Mouse (Mus musculus) CH12.LX (cell line): Measurements from ENCODE around the gene Amotl2. TPM values are rescaled to one million over a fixed set of nuclear protein-coding genes. Genes with fewer than 3 reads are reported as not detected.

ENCODE experiments used
- DNase-seq: peaks from one replicate; pipeline ENCODE4 v3.0.0-alpha.2; 2013; ENCODE audit errors: extremely low read depth
- H3K27ac ChIP-seq: 2 replicates; pipeline ENCODE4 v1.5.1; 2012; ENCODE audit warnings: low read depth, mild to moderate bottlenecking, control low read depth, moderate library complexity; ENCODE audit not compliant: insufficient read depth
- H3K27me3 ChIP-seq: replicated peaks from 2 replicates; pipeline ENCODE3; 2012; ENCODE audit warnings: inconsistent platforms
- H3K36me3 ChIP-seq, 2 experiments: replicated peaks in 1 of 2; 2 replicates each; pipeline versions ENCODE3 to v1.6.1; 2012; ENCODE audit warnings: inconsistent platforms in 1 of 2, low read length in 1 of 2, mild to moderate bottlenecking in 1 of 2, mixed read lengths in 1 of 2, moderate library complexity in 1 of 2; ENCODE audit not compliant: control insufficient read depth in 1 of 2, insufficient read depth in 1 of 2
- H3K4me1 ChIP-seq, 2 experiments: 2 replicates each; pipeline ENCODE4 v1.6.1; 2012; ENCODE audit warnings: inconsistent platforms in 1 of 2, moderate library complexity in 1 of 2; ENCODE audit not compliant: insufficient read depth in 2 of 2, control insufficient read depth in 1 of 2
- H3K4me2 ChIP-seq: 2 replicates; pipeline ENCODE4 v1.6.1; 2012; ENCODE audit warnings: low read depth, mild to moderate bottlenecking, control low read depth; ENCODE audit not compliant: poor library complexity, insufficient read depth, severe bottlenecking
- H3K4me3 ChIP-seq, 3 experiments: fragments of 150-350 bp in 1 of 3; sonication (generic) in 1 of 3; replicated peaks in 1 of 3; 2 replicates each; pipeline versions ENCODE3 to v1.5.1; 2011 to 2012; ENCODE audit warnings: low read depth in 2 of 3, low read length in 2 of 3, mild to moderate bottlenecking in 2 of 3, moderate library complexity in 2 of 3, control low read depth in 1 of 3, improper control_type of control experiment in 1 of 3, inconsistent platforms in 1 of 3, mixed read lengths in 1 of 3; ENCODE audit not compliant: poor library complexity in 1 of 3
- H3K79me2 ChIP-seq: replicated peaks from 2 replicates; pipeline ENCODE4 v1.6.1; 2012; ENCODE audit warnings: mild to moderate bottlenecking, moderate library complexity; ENCODE audit not compliant: control insufficient read depth, poor library complexity, insufficient read depth, severe bottlenecking; ENCODE audit errors: extremely low read depth
- H3K9ac ChIP-seq: 2 replicates; pipeline ENCODE4 v1.6.1; 2012; ENCODE audit warnings: low read depth, mild to moderate bottlenecking, control low read depth, moderate library complexity; ENCODE audit not compliant: insufficient read depth
- H3K9me3 ChIP-seq: replicated peaks from 2 replicates; pipeline ENCODE3; 2012; ENCODE audit warnings: low read length, inconsistent platforms, mixed read lengths
- CHD1 ChIP-seq: IDR thresholded peaks from 2 replicates; pipeline ENCODE4 v1.6.1; 2012; ENCODE audit warnings: low read depth, low read length, improper control_type of control experiment, inconsistent platforms
- CTCF ChIP-seq, 2 experiments: IDR thresholded peaks in 1 of 2; conservative IDR thresholded peaks in 1 of 2; 2 replicates each; pipeline ENCODE4 v1.5.1; 2011 to 2012; ENCODE audit warnings: low read depth in 2 of 2, low read length in 2 of 2, improper control_type of control experiment in 1 of 2, inconsistent platforms in 1 of 2, mild to moderate bottlenecking in 1 of 2, moderate library complexity in 1 of 2
- E2F4 ChIP-seq: IDR thresholded peaks from 2 replicates; pipeline ENCODE4 v1.6.1; 2011; ENCODE audit warnings: low read depth, low read length, improper control_type of control experiment; ENCODE audit not compliant: insufficient replicate concordance
- ELF1 ChIP-seq: IDR thresholded peaks from 2 replicates; pipeline ENCODE4 v1.6.1; 2014; ENCODE audit warnings: low read depth, mild to moderate bottlenecking, inconsistent platforms, low read length, improper control_type of control experiment
- ETS1 ChIP-seq: conservative IDR thresholded peaks from 2 replicates; pipeline ENCODE4 v1.6.1; 2012; ENCODE audit warnings: low read depth, mild to moderate bottlenecking, inconsistent platforms, low read length, improper control_type of control experiment, moderate library complexity
- HCFC1 ChIP-seq: IDR thresholded peaks from 2 replicates; pipeline ENCODE4 v1.6.1; 2012; ENCODE audit warnings: low read depth, mild to moderate bottlenecking, inconsistent platforms, low read length, improper control_type of control experiment
- IRF4 ChIP-seq: IDR thresholded peaks from 2 replicates; pipeline ENCODE4 v1.6.1; 2014; ENCODE audit warnings: low read depth, mild to moderate bottlenecking, inconsistent platforms, low read length, improper control_type of control experiment
- JUND ChIP-seq: conservative IDR thresholded peaks from 2 replicates; pipeline ENCODE4 v1.6.1; 2011; ENCODE audit warnings: low read depth, low read length, improper control_type of control experiment
- KAT2A ChIP-seq: IDR thresholded peaks from 2 replicates; pipeline ENCODE4 v1.6.1; 2012; ENCODE audit warnings: low read length, improper control_type of control experiment, inconsistent platforms; ENCODE audit not compliant: insufficient replicate concordance
- MAFK ChIP-seq: IDR thresholded peaks from 2 replicates; pipeline ENCODE4 v1.6.1; 2011; ENCODE audit warnings: low read length, improper control_type of control experiment; ENCODE audit not compliant: insufficient replicate concordance
- MAZ ChIP-seq: IDR thresholded peaks from 2 replicates; pipeline ENCODE4 v1.6.1; 2012; ENCODE audit warnings: low read depth, mild to moderate bottlenecking, inconsistent platforms, low read length, improper control_type of control experiment, moderate library complexity
- MXI1 ChIP-seq: IDR thresholded peaks from 2 replicates; pipeline ENCODE4 v1.6.1; 2011; ENCODE audit warnings: mild to moderate bottlenecking, low read depth, low read length, improper control_type of control experiment
- NRF1 ChIP-seq: IDR thresholded peaks from 2 replicates; pipeline ENCODE4 v1.6.1; 2014; ENCODE audit warnings: low read depth, mild to moderate bottlenecking, inconsistent platforms, low read length, improper control_type of control experiment, moderate library complexity
- POLR2A ChIP-seq: IDR thresholded peaks from 2 replicates; pipeline ENCODE4 v1.6.1; 2011; ENCODE audit warnings: low read depth, mild to moderate bottlenecking, improper control_type of control experiment, low read length
- POLR2AphosphoS2 ChIP-seq: IDR thresholded peaks from 2 replicates; pipeline ENCODE4 v1.6.1; 2011; ENCODE audit warnings: low read depth, low read length, improper control_type of control experiment
- RAD21 ChIP-seq: IDR thresholded peaks from 2 replicates; pipeline ENCODE4 v1.6.1; 2011; ENCODE audit warnings: low read depth, mild to moderate bottlenecking, low read length, improper control_type of control experiment, moderate library complexity
- RCOR1 ChIP-seq: conservative IDR thresholded peaks from 2 replicates; pipeline ENCODE4 v1.6.1; 2012; ENCODE audit warnings: low read depth, mild to moderate bottlenecking, inconsistent platforms, low read length, improper control_type of control experiment
- SMC3 ChIP-seq: IDR thresholded peaks from 2 replicates; pipeline ENCODE4 v1.6.1; 2011; ENCODE audit warnings: low read depth, low read length, improper control_type of control experiment
- UBTF ChIP-seq: IDR thresholded peaks from 2 replicates; pipeline ENCODE4 v1.6.1; 2012; ENCODE audit warnings: low read depth, mild to moderate bottlenecking, inconsistent platforms, low read length, improper control_type of control experiment, moderate library complexity
- ZKSCAN1 ChIP-seq: IDR thresholded peaks from 2 replicates; pipeline ENCODE4 v1.6.1; 2012; ENCODE audit warnings: low read depth, inconsistent platforms, low read length, improper control_type of control experiment, borderline replicate concordance
- ZMIZ1 ChIP-seq: IDR thresholded peaks from 2 replicates; pipeline ENCODE4 v1.6.1; 2012; ENCODE audit warnings: low read depth, mild to moderate bottlenecking, inconsistent platforms, low read length, improper control_type of control experiment
- ZNF384 ChIP-seq: IDR thresholded peaks from 2 replicates; pipeline ENCODE4 v1.6.1; 2012; ENCODE audit warnings: low read depth, low read length, improper control_type of control experiment, inconsistent platforms
- dilution Hi-C: fragments of 300-500 bp; cut with MboI; formaldehyde crosslinking; loops from 2 replicates; pipeline ENCODE4 v1.14.3; 2020; ENCODE audit warnings: low sequenced_read_pairs; ENCODE audit not compliant: extremely low pct_unique_long_range_greater_than_20kb, extremely low pct_ligation_motif_present
- in situ Hi-C: fragments of 300-500 bp; cut with MboI; formaldehyde crosslinking; loops from 3 replicates; pipeline ENCODE4 v1.14.3; 2019; ENCODE audit warnings: low sequenced_read_pairs, low pct_ligation_motif_present, low pct_unique_long_range_greater_than_20kb, mixed read lengths
- polyA plus RNA-seq: library from polyadenylated mRNA; unstranded; fragments of >175 nt; gene quantifications from 2 replicates; pipeline ENCODE4 v1.2.1, GENCODE M21; 2012; ENCODE audit warnings: low read depth; ENCODE audit not compliant: insufficient read length
- total RNA-seq, 2 experiments: library from RNA; depleted of rRNA; stranded (reverse); fragments of 300-350 nt in 1 of 2; fragments of >200 nt in 1 of 2; gene quantifications; 2 replicates each; pipeline ENCODE4 v1.2.3; 2012 to 2014

Amotl2 gene
- total and polyA plus RNA-seq, 3 experiments, result 0.08 TPM; not detected in 2

- no peak overlapping the region for H3K4me3 ChIP-seq
- H3K9ac ChIP-seq, result no peak overlapping the region
- 0 out of 4 replicates have a peak, but pooled peaks cover 0 to 3% of the 10 kb centered on the region in 2 experiments for H3K4me1 ChIP-seq
- dilution Hi-C loops, result no loop called here
- no peak overlapping the region for H3K4me2 ChIP-seq
- no peaks in the 10 kb centered on the region for H3K79me2 ChIP-seq
- no peak for DNase-seq
- no peaks in the 10 kb centered on the region for H3K36me3 ChIP-seq
- in situ Hi-C loops, result no loop called here
- no peak for TF ChIP-seq JUND
- TF ChIP-seq ETS1, result no peak
- TF ChIP-seq MXI1, result no peak
- no peak overlapping the region for H3K27ac ChIP-seq
- H3K27me3 ChIP-seq, result peaks cover 14% of the 10 kb centered on the region
- no peaks in the 10 kb centered on the region for H3K9me3 ChIP-seq
Measured at GRCm38 (mm10) chr9:102771308-102771895, 54.9 kb downstream of the Amotl2 start.

GRCm38 (mm10) chr9:102777631-102778591 is 61.4 kb downstream of the Amotl2 start:
- Histone ChIP-seq H3K36me3 (no peaks in the 10 kb centered on the region), H3K4me3 (no peak overlapping the region), H3K27ac (no peak overlapping the region), H3K9ac (no peak overlapping the region), H3K79me2 (no peaks in the 10 kb centered on the region), H3K4me1 (peaks cover 5 to 15% of the 10 kb centered on the region in 2 experiments), H3K27me3 (peaks cover 9% of the 10 kb centered on the region), H3K4me2 (peak overlapping the region; percentile 34; the same call in 1 of the 2 replicates), H3K9me3 (no peaks in the 10 kb centered on the region)
- TF ChIP-seq HCFC1 (no peak), ELF1 (peak; percentile 64)
- DNase-seq, result no peak
- dilution Hi-C loops (no loop called here), in situ Hi-C loops (loop anchor here (5.0 kb wide), 2 partner anchors 56 to 141 kb away; no protein-coding TSS in a partner anchor)

DNA sequence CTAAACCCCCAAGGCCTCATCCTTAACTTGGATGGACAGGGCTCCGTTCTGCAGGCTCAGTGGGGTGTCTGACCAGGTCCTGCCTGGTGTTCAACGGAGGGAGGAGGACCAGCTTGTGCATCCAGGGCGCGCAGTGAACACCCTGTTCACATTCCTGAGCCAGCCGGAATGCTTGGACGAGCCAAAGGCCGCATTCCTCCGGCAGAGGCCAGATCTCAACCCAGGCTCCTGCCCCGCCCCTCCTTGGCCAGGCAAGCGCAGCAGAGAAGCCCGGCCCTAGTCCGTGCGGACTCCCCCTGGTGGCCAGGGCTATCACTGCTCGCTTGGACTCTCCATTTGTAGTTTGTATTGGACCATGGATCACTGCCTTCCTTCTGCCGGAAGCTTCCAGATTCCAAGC is 63.0 kb downstream of the Amotl2 start:
- Histone ChIP-seq H3K79me2 (no peaks in the 10 kb centered on the region), H3K9ac (no peak overlapping the region), H3K27me3 (peaks cover 9% of the 10 kb centered on the region), H3K9me3 (no peaks in the 10 kb centered on the region), H3K36me3 (no peaks in the 10 kb centered on the region), H3K4me2 (no peak overlapping the region), H3K4me1 (peaks cover 5 to 24% of the 10 kb centered on the region in 2 experiments), H3K27ac (no peak overlapping the region), H3K4me3 (no peak overlapping the region)
- dilution Hi-C loops, result no loop called here
- in situ Hi-C loops, result loop anchor here (5.0 kb wide), 2 partner anchors 57 to 142 kb away; no protein-coding TSS in a partner anchor
- peak; percentile 42 for DNase-seq
- TF ChIP-seq RAD21 (peak; percentile 44), MAFK (no peak), ZMIZ1 (no peak), ELF1 (no peak), ZKSCAN1 (no peak), NRF1 (peak; percentile 75), E2F4 (no peak), RCOR1 (no peak), ZNF384 (no peak), IRF4 (no peak), SMC3 (peak; percentile 83), CTCF (conservative IDR thresholded peaks at IDR 0.05 in 1 of 2, IDR thresholded peaks at IDR 0.05 in 1 of 2; ENCODE audit: low read depth in 2 of 2, low read length in 2 of 2) (peak; percentile 40 to 81; a peak in 3 of 4 replicates), UBTF (no peak), POLR2AphosphoS2 (no peak), KAT2A (no peak), MXI1 (no peak), POLR2A (no peak), CHD1 (no peak), MAZ (no peak)
